Mouse (Mus musculus): ENCODE data around the gene Olfr1014. TPM values are rescaled to one million over a fixed set of nuclear protein-coding genes. Genes with fewer than 3 reads are reported as not detected.

The Olfr1014 gene
- 0.10 TPM in 1 of 2 replicates, not detected in the other for polyA plus RNA-seq (2014; fragmentation: Nextera tagmentation; extraction: Ambion mirVana)

GRCm38 (mm10) chr2:85772413-85772812, at the start of gene Olfr1014:
Gene Olfr1014 (plus strand): TSS chr2:85772713.
- no peak for ATAC-seq (ENCODE audit: low read depth)

GRCm38 (mm10) chr2:85725793-85726192, 46.7 kb upstream of the Olfr1014 start:
- Histone ChIP-seq H3K9me3 (ENCODE audit: control insufficient read depth, low read length) (no peaks in the 10 kb centered on the region), H3K27ac (replicated peaks; ENCODE audit: low read depth, low read length) (no peak overlapping the region), H3K27me3 (replicated peaks; ENCODE audit: control insufficient read depth, insufficient read depth, low read length) (no peaks in the 10 kb centered on the region), H3K4me1 (ENCODE audit: control insufficient read depth, insufficient read depth, low read length) (no peaks in the 10 kb centered on the region), H3K4me2 (ENCODE audit: low read depth, low read length) (no peak overlapping the region), H3K36me3 (ENCODE audit: control insufficient read depth, insufficient read depth, low read length) (no peaks in the 10 kb centered on the region), H3K4me3 (ENCODE audit: low read depth, low read length) (no peak overlapping the region), H3K9ac (ENCODE audit: low read depth, low read length) (no peak overlapping the region)
- WGBS: 16% methylated on average over 3 of the region's 3 CpGs
- no peak for ATAC-seq (ENCODE audit: low read depth)
- peak; percentile 59 for DNase-seq (ENCODE audit: low spot score)

More at GRCm38 (mm10) chr2:85772413-85772812, at the start of gene Olfr1014:
- no peak for DNase-seq (ENCODE audit: low spot score)
- Histone ChIP-seq H3K36me3 (ENCODE audit: control insufficient read depth, insufficient read depth, low read length) (no peaks in the 10 kb centered on the region), H3K9me3 (ENCODE audit: control insufficient read depth, low read length) (no peaks in the 10 kb centered on the region), H3K4me1 (ENCODE audit: control insufficient read depth, insufficient read depth, low read length) (no peaks in the 10 kb centered on the region), H3K27ac (replicated peaks; ENCODE audit: low read depth, low read length) (no peak within 1 kb of the TSS), H3K4me2 (ENCODE audit: low read depth, low read length) (no peak within 1 kb of the TSS), H3K4me3 (ENCODE audit: low read depth, low read length) (no peak within 1 kb of the TSS), H3K9ac (ENCODE audit: low read depth, low read length) (no peak within 1 kb of the TSS), H3K27me3 (replicated peaks; ENCODE audit: control insufficient read depth, insufficient read depth, low read length) (no peaks in the 10 kb centered on the region)

DNA sequence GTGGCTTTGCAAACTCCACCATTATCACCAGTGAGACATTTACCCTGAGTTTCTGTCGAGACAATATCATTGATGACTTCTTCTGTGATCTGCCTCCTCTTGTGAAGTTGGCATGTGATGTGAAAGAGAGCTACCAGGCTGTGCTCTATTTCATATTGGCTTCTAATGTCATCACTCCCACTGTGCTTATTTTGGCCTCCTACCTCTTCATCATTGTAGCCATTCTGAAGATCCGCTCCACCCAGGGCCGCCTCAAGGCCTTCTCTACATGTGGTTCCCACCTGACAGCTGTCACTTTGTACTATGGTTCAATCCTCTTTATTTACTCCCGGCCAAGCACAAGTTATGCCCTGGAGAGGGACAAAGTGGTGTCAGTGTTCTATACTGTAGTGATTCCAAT, 18.7 kb upstream of the Olfr1014 start:
- H3K9me3 ChIP-seq (ENCODE audit: control insufficient read depth, low read length): no peaks in the 10 kb centered on the region
- H3K4me1 ChIP-seq (ENCODE audit: control insufficient read depth, insufficient read depth, low read length): no peaks in the 10 kb centered on the region
- H3K4me3 ChIP-seq (ENCODE audit: low read depth, low read length): no peak overlapping the region
- no peak for DNase-seq (ENCODE audit: low spot score)
- no peaks in the 10 kb centered on the region for H3K27me3 ChIP-seq (replicated peaks; ENCODE audit: control insufficient read depth, insufficient read depth, low read length)
- no peak overlapping the region for H3K27ac ChIP-seq (replicated peaks; ENCODE audit: low read depth, low read length)
- H3K36me3 ChIP-seq (ENCODE audit: control insufficient read depth, insufficient read depth, low read length): no peaks in the 10 kb centered on the region
- H3K4me2 ChIP-seq (ENCODE audit: low read depth, low read length): no peak overlapping the region
- no peak for ATAC-seq (ENCODE audit: low read depth)
- WGBS: 74% methylated on average over 4 of the region's 4 CpGs
- H3K9ac ChIP-seq (ENCODE audit: low read depth, low read length): no peak overlapping the region

GRCm38 (mm10) chr2:85762666-85763065, 9.8 kb upstream of the Olfr1014 start, which contains the start of gene Olfr1012:
Gene Olfr1012 (minus strand): TSS chr2:85762766.
- no peak for DNase-seq (ENCODE audit: low spot score)
- 74% methylated on average over 1 of the region's 1 CpGs for WGBS
- ATAC-seq (ENCODE audit: low read depth): no peak
- Histone ChIP-seq H3K4me3 (ENCODE audit: low read depth, low read length) (no peak within 1 kb of the TSS), H3K9ac (ENCODE audit: low read depth, low read length) (no peak within 1 kb of the TSS), H3K36me3 (ENCODE audit: control insufficient read depth, insufficient read depth, low read length) (no peaks in the 10 kb centered on the region), H3K9me3 (ENCODE audit: control insufficient read depth, low read length) (no peaks in the 10 kb centered on the region), H3K4me2 (ENCODE audit: low read depth, low read length) (no peak within 1 kb of the TSS), H3K4me1 (ENCODE audit: control insufficient read depth, insufficient read depth, low read length) (no peaks in the 10 kb centered on the region), H3K27me3 (replicated peaks; ENCODE audit: control insufficient read depth, insufficient read depth, low read length) (no peaks in the 10 kb centered on the region), H3K27ac (replicated peaks; ENCODE audit: low read depth, low read length) (no peak within 1 kb of the TSS)

GRCm38 (mm10) chr2:85766798-85767197, 5.7 kb upstream of the Olfr1014 start, which contains the start of gene Olfr1013:
Gene Olfr1013 (plus strand): TSS chr2:85767098.
- H3K27me3 ChIP-seq (replicated peaks; ENCODE audit: control insufficient read depth, insufficient read depth, low read length): no peaks in the 10 kb centered on the region
- DNase-seq (ENCODE audit: low spot score): no peak
- ATAC-seq (ENCODE audit: low read depth): no peak
- H3K36me3 ChIP-seq (ENCODE audit: control insufficient read depth, insufficient read depth, low read length): no peaks in the 10 kb centered on the region
- H3K4me3 ChIP-seq (ENCODE audit: low read depth, low read length): no peak within 1 kb of the TSS
- no peak within 1 kb of the TSS for H3K27ac ChIP-seq (replicated peaks; ENCODE audit: low read depth, low read length)
- no peak within 1 kb of the TSS for H3K9ac ChIP-seq (ENCODE audit: low read depth, low read length)
- no peaks in the 10 kb centered on the region for H3K9me3 ChIP-seq (ENCODE audit: control insufficient read depth, low read length)
- no peaks in the 10 kb centered on the region for H3K4me1 ChIP-seq (ENCODE audit: control insufficient read depth, insufficient read depth, low read length)
- no peak within 1 kb of the TSS for H3K4me2 ChIP-seq (ENCODE audit: low read depth, low read length)

DNA sequence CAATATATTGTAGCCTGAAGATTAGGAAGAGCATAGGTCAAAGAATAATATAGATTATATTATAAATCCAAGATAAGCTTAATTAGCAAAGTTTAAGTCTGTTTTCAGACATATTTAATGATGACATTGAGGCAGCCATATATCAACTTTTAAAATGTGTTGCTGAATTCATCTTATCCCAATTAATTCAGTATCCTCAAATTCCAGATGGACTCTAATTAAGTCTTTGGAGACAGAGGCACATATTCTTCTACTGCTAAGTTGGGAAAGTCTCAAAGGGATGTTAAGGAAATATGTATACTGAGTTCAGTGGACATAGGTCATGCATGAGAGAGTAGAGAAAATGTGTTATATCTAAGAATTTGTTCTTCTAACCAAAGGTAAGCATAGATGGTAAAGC, 9.2 kb downstream of the Olfr1014 start, which contains the start of gene Olfr1015:
Olfr1015 (plus strand) TSS at position 301 of the 400 bp plus-strand sequence.
- Histone ChIP-seq H3K4me3 (ENCODE audit: low read depth, low read length) (no peak within 1 kb of the TSS), H3K4me2 (ENCODE audit: low read depth, low read length) (no peak within 1 kb of the TSS), H3K36me3 (ENCODE audit: control insufficient read depth, insufficient read depth, low read length) (no peaks in the 10 kb centered on the region), H3K4me1 (ENCODE audit: control insufficient read depth, insufficient read depth, low read length) (no peaks in the 10 kb centered on the region), H3K27ac (replicated peaks; ENCODE audit: low read depth, low read length) (no peak within 1 kb of the TSS), H3K9me3 (ENCODE audit: control insufficient read depth, low read length) (no peaks in the 10 kb centered on the region), H3K9ac (ENCODE audit: low read depth, low read length) (no peak within 1 kb of the TSS), H3K27me3 (replicated peaks; ENCODE audit: control insufficient read depth, insufficient read depth, low read length) (no peaks in the 10 kb centered on the region)
- no peak for DNase-seq (ENCODE audit: low spot score)
- no peak for ATAC-seq (ENCODE audit: low read depth)

- H3K9me3 ChIP-seq (ENCODE audit: control insufficient read depth, low read length): no peaks in the 10 kb centered on the region
- WGBS: 53% methylated on average over 2 of the region's 2 CpGs
- peak; percentile 1 for DNase-seq (ENCODE audit: low spot score)
These were observed 19.8 kb downstream of the Olfr1014 start for GRCm38 (mm10) chr2:85792331-85792730.

GRCm38 (mm10) chr2:85802444-85802843, 29.9 kb downstream of the Olfr1014 start, which contains the start of gene Olfr1016:
Gene Olfr1016 (minus strand): TSS chr2:85802544.
- H3K4me3 ChIP-seq (ENCODE audit: low read depth, low read length): no peak within 1 kb of the TSS
- H3K4me1 ChIP-seq (ENCODE audit: control insufficient read depth, insufficient read depth, low read length): no peaks in the 10 kb centered on the region
- no peak within 1 kb of the TSS for H3K27ac ChIP-seq (replicated peaks; ENCODE audit: low read depth, low read length)
- H3K4me2 ChIP-seq (ENCODE audit: low read depth, low read length): no peak within 1 kb of the TSS
- DNase-seq (ENCODE audit: low spot score) (no peak), ATAC-seq (ENCODE audit: low read depth) (no peak)
- H3K9me3 ChIP-seq (ENCODE audit: control insufficient read depth, low read length): no peaks in the 10 kb centered on the region
- 95% methylated on average over 2 of the region's 2 CpGs for WGBS
- no peaks in the 10 kb centered on the region for H3K27me3 ChIP-seq (replicated peaks; ENCODE audit: control insufficient read depth, insufficient read depth, low read length)
- no peak within 1 kb of the TSS for H3K9ac ChIP-seq (ENCODE audit: low read depth, low read length)
- no peaks in the 10 kb centered on the region for H3K36me3 ChIP-seq (ENCODE audit: control insufficient read depth, insufficient read depth, low read length)

More at GRCm38 (mm10) chr2:85792331-85792730, 19.8 kb downstream of the Olfr1014 start:
- Histone ChIP-seq H3K4me2 (ENCODE audit: low read depth, low read length) (no peak overlapping the region), H3K27ac (replicated peaks; ENCODE audit: low read depth, low read length) (no peak overlapping the region), H3K36me3 (ENCODE audit: control insufficient read depth, insufficient read depth, low read length) (no peaks in the 10 kb centered on the region), H3K9ac (ENCODE audit: low read depth, low read length) (no peak overlapping the region), H3K27me3 (replicated peaks; ENCODE audit: control insufficient read depth, insufficient read depth, low read length) (no peaks in the 10 kb centered on the region), H3K4me3 (ENCODE audit: low read depth, low read length) (no peak overlapping the region), H3K4me1 (ENCODE audit: control insufficient read depth, insufficient read depth, low read length) (no peaks in the 10 kb centered on the region)
- ATAC-seq (ENCODE audit: low read depth): no peak

DNA sequence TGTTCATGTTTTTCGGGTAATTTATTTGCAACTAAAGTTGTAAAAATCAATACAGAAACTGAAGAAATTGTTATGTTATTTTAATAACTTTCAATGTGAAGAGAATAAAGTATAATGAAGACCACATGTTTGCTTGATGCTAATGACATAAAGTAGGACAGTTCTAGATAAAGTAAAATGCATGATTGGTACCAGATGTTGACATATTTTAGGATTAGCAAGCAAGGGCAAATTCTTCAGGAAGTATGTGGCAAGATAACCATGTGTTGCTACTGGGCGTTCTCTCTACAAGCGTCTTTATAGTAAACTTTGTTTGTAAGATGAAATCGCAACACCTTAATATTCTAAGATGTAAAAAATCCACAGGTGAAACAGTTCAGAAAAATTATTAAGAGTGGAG, 32.0 kb downstream of the Olfr1014 start:
- peak; percentile 7 for DNase-seq (ENCODE audit: low spot score)
- no peaks in the 10 kb centered on the region for H3K36me3 ChIP-seq (ENCODE audit: control insufficient read depth, insufficient read depth, low read length)
- no peaks in the 10 kb centered on the region for H3K27me3 ChIP-seq (replicated peaks; ENCODE audit: control insufficient read depth, insufficient read depth, low read length)
- H3K4me1 ChIP-seq (ENCODE audit: control insufficient read depth, insufficient read depth, low read length): no peaks in the 10 kb centered on the region
- 44% methylated on average over 4 of the region's 4 CpGs for WGBS
- H3K27ac ChIP-seq (replicated peaks; ENCODE audit: low read depth, low read length): no peak overlapping the region
- no peak overlapping the region for H3K4me2 ChIP-seq (ENCODE audit: low read depth, low read length)
- no peak overlapping the region for H3K4me3 ChIP-seq (ENCODE audit: low read depth, low read length)
- no peaks in the 10 kb centered on the region for H3K9me3 ChIP-seq (ENCODE audit: control insufficient read depth, low read length)
- no peak overlapping the region for H3K9ac ChIP-seq (ENCODE audit: low read depth, low read length)
- ATAC-seq (ENCODE audit: low read depth): no peak
